Mouse (Mus musculus) heart, postnatal 0 days (tissue): ENCODE data around the gene Hspa1l.
A peak's percentile ranks its signal among the peaks of the same experiment; 100 is the strongest.

Experiments
- CTCF ChIP-seq: IDR thresholded peaks from 2 replicates; pipeline ENCODE4 v1.5.1; 2016; ENCODE audit warnings: antibody characterized with exemption, control low read depth, low read depth
- EP300 ChIP-seq: IDR thresholded peaks from 2 replicates; pipeline ENCODE4 v1.6.1; 2016; ENCODE audit warnings: antibody characterized with exemption, low read depth

DNA sequence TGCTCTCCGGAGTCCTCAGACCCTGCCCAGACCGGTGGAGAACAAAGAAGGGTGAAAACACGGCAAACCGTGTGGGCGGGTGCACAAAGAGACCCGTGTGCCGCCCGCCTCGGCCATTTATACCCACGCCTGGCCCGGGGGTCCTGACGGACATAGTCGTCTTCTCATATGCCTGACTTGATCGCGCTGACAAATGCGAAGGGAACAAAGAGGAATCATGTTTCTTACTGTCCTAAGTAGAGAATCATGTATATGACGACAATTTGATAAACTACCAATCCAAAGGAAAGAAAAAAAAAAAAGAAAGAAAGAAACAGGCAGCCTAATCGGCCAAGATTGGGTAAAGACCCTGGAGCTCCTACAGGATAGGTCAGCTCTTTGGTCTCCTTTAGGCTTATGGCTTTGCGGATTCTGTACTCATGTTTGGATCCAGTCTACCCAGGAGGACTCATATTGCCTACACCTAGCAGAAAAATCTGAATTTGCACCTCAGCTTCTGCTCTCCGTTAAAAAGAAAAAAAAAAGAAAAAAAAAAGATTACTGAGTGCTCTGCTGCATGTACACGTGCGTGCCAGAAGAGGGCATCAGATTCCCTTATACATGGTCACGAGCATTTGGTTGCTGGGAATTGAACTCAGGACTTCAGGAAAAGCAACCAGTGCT, 20.0 kb upstream of the Hspa1l start:
- TF ChIP-seq CTCF: peak; percentile 59
- TF ChIP-seq EP300: peak; percentile 92
